Mouse (Mus musculus) right cerebral cortex, adult 18-20 months (tissue): ENCODE measurements around the gene Prl3c1.
"Not testable (repeated sequence)": the region's sequence is repeated elsewhere in the genome, so short reads cannot be mapped to it uniquely, and the experiment has no call there.

Source experiments
- DNase-seq: peaks from one replicate; pipeline ENCODE4 v3.0.0; 2022; ENCODE audit warnings: mixed read lengths

Prl3c1 gene

DNA sequence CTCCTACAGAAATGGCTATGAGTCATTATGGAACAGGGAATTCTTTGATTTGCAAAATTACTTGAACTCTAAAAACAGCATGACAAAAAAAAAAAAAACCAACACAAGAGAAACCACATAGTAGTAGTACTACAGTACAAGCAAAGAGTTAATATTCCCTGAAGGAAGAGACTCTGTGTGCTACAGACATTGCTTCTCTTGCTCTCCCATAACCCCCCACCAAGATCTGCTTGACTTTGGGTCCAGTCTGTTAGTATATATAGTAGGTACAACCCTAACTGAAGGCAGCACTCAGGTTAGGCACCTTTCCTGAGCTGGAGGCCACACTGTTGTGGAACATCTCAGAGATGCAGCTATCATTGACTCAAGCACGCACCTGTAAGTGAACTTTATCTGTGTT, at the start of gene Prl3c1:
Gene Prl3c1 (plus strand): TSS at position 301 of the 400 bp plus-strand sequence.
- DNase-seq, result no peak

DNA sequence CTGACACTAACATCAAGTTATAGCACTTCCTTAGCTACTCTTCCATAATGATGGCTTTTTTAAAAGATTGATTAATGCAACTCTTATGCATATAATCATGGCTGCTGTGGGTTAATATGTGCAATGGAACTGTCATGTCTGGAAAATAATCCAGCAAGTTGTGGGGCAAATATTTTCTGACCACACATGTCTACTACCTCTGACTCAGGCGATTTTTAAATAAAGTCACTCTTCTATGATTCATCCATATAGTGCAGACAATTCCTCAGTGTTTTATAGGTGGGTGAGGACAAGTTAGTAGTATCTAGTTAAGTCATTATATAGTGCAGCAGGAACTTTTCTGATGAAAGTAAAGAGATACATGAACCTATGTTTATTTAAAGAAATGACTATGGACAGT, 48.2 kb upstream of the Prl3c1 start:
- no peak for DNase-seq

DNA sequence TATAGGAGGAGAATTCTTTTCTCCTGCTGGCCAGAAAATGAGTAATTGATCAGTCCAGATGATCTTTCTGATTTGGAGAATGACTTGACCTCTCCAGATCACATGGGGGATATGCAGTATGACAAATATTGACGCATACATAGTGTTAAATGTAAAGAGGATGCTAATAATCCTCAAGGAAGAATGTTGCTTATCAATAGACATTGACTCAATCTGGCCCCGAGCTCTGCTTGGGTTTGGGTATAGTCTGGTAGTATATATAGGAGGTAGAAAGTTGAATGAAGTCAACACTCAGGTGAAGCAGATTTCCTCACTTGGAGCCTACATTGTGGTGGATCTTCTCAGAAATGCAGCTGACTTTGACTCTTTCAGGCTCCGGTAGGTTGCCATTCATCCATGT, 40.0 kb upstream of the Prl3c1 start, which contains the start of gene Prl3d3:
Gene Prl3d3 (plus strand): TSS at position 301 of the 400 bp plus-strand sequence.
- DNase-seq, result not testable (repeated sequence)

DNA sequence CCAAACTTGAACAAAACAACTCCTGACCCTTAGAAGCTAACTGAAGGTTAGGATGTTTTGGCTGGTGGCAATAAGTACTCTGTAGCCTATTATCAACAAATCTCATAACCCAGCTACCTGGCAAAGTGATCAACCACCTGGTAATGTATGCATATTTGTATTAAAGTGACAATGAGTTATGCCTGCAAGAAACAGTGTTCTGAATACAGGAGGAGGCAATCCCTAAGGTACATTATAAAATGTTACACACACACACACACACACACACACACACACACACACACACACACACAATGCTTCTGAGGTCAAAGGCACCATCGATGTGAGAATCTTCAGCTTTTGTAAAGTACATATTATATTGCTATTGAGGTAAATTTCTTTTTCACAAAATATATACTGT, 45.1 kb downstream of the Prl3c1 start, which contains the start of gene Prl3b1:
Gene Prl3b1 (plus strand): TSS at position 301 of the 400 bp plus-strand sequence.
- no peak for DNase-seq
